Mouse (Mus musculus) C2C12 (cell line): ENCODE measurements around the gene Col6a4.

Source experiments
- CTCF ChIP-seq: IDR thresholded peaks from one replicate; pipeline ENCODE4 v1.5.1; 2011; ENCODE audit not compliant: control insufficient read depth, insufficient read depth, insufficient read length
- MAX ChIP-seq: IDR thresholded peaks from one replicate; pipeline ENCODE4 v1.6.1; 2011; ENCODE audit warnings: mild to moderate bottlenecking, control low read depth
- MYOD1 ChIP-seq: IDR thresholded peaks from one replicate; pipeline ENCODE4 v1.6.1; 2011; ENCODE audit warnings: low read depth; ENCODE audit not compliant: control insufficient read depth, insufficient read length

DNA sequence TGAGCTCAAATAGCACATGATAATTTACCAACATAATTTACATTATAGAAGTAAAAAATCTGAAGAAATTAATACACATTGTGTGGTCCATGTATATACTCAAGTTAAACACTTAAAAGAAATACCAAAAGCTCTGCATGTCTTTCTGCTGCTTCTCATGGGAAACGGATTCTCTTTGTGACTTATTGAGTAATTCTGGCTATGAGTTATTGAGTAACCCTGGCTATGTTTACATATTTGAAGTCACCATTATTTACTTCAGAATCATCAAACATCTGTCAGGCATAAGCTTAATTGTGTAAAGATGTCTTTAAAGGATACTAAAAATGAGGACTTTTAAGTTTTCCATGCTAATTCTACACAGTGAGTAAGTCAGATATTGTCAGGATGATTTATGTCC is 122.8 kb downstream of the Col6a4 start:
- TF ChIP-seq CTCF (no peak), MYOD1 (no peak), MAX (no peak)
